Mouse (Mus musculus) erythroblast, embryonic 14.5 days (primary cell): ENCODE measurements around the gene Mmp15.

Source experiments
- GATA1 ChIP-seq: IDR thresholded peaks from 2 replicates; pipeline ENCODE4 v1.6.1; 2012; ENCODE audit warnings: low read length, inconsistent platforms, mixed read lengths
- TAL1 ChIP-seq: IDR thresholded peaks from 3 replicates; pipeline ENCODE4 v1.6.1; 2012; ENCODE audit warnings: low read length, inconsistent platforms, mixed read lengths

DNA sequence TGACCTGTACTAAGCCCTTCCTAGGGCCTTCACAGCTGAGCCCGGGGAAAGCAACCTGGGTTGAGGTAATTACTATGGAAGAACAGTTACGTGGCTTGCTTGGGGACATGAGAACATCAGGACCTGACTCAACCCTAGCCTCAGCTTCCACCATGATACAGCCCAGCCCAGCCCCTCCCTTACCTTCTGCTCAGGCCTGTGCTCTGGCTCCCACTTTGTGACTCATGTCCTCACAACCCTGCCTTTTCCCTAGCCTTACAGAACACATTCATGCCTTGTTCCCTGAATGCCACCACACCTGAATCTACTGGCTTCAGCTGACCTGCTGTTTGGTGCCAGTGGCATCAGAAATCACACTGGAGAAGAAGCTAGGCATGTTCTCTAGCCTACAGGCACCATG, 3.7 kb upstream of the Mmp15 start:
- TF ChIP-seq TAL1 (no peak), GATA1 (no peak)
